Mouse (Mus musculus) limb, embryonic 10.5 days (tissue): Measurements from ENCODE around the gene Ccdc90b. TPM values are rescaled to one million over a fixed set of nuclear protein-coding genes. Genes with fewer than 3 reads are reported as not detected.

Experiments
- DNase-seq: peaks from one replicate; pipeline ENCODE4 v3.0.0-alpha.2; 2017; ENCODE audit warnings: low spot score
- H3K27ac ChIP-seq: fragments of 300-500 bp; sonication (generic); 2 replicates; pipeline ENCODE4 v1.5.1; 2016; ENCODE audit warnings: mild to moderate bottlenecking
- H3K27me3 ChIP-seq: fragments of 300-500 bp; sonication (generic); 2 replicates; pipeline ENCODE4 v1.6.1; 2016; ENCODE audit warnings: low read depth, mild to moderate bottlenecking; ENCODE audit not compliant: poor library complexity, severe bottlenecking
- H3K36me3 ChIP-seq: fragments of 300-500 bp; sonication (generic); 2 replicates; pipeline ENCODE4 v1.6.1; 2016; ENCODE audit warnings: mild to moderate bottlenecking, moderate library complexity
- H3K4me1 ChIP-seq: fragments of 300-500 bp; sonication (generic); 2 replicates; pipeline ENCODE4 v1.6.1; 2016
- H3K4me3 ChIP-seq: fragments of 300-500 bp; sonication (generic); 2 replicates; pipeline ENCODE4 v1.5.1; 2016; ENCODE audit warnings: mild to moderate bottlenecking, moderate library complexity
- H3K9me3 ChIP-seq: fragments of 300-500 bp; sonication (generic); replicated peaks from 2 replicates; pipeline ENCODE4 v1.6.1; 2016; ENCODE audit warnings: mild to moderate bottlenecking
- WGBS: fragments of 180-500 bp; shearing (Covaris S2); methylation state at CpG from one replicate; pipeline ENCODE4 v1.1.7; 2016; 5-methylcytosine and 5-hydroxymethylcytosine counted together
- polyA plus RNA-seq: library from polyadenylated mRNA; unstranded; fragments of >200 nt; fragmentation: Nextera tagmentation; extraction: Ambion mirVana; gene quantifications from 2 replicates; pipeline ENCODE4 v1.2.1, GENCODE M21; 2016

Ccdc90b gene
- polyA plus RNA-seq, result 47.5 and 49.1 TPM in 2 replicates

- under 1% methylated on average over 60 of the region's 60 CpGs for WGBS
- Histone ChIP-seq H3K9me3 (no peaks in the 10 kb centered on the region), H3K4me3 (peak within 1 kb of the TSS; percentile 83), H3K27me3 (no peaks in the 10 kb centered on the region), H3K36me3 (peaks cover 8% of the 10 kb centered on the region), H3K27ac (peak within 1 kb of the TSS; percentile 95), H3K4me1 (peaks cover 5% of the 10 kb centered on the region; the same call in 1 of the 2 replicates)
- peak; percentile 92 for DNase-seq
Measured at GRCm38 (mm10) chr7:92560986-92561876, at the start of gene Ccdc90b. Ccdc90b (plus strand) TSS chr7:92561149.

- H3K36me3 ChIP-seq, result no peaks in the 10 kb centered on the region
- H3K27ac ChIP-seq, result no peak overlapping the region
- H3K4me1 ChIP-seq, result no peaks in the 10 kb centered on the region
- no peaks in the 10 kb centered on the region for H3K9me3 ChIP-seq
- H3K4me3 ChIP-seq, result no peak overlapping the region
- no peaks in the 10 kb centered on the region for H3K27me3 ChIP-seq
- DNase-seq, result no peak
- 79% methylated on average over 3 of the region's 3 CpGs for WGBS
Measured at GRCm38 (mm10) chr7:92520397-92520796, 40.6 kb upstream of the Ccdc90b start.

DNA sequence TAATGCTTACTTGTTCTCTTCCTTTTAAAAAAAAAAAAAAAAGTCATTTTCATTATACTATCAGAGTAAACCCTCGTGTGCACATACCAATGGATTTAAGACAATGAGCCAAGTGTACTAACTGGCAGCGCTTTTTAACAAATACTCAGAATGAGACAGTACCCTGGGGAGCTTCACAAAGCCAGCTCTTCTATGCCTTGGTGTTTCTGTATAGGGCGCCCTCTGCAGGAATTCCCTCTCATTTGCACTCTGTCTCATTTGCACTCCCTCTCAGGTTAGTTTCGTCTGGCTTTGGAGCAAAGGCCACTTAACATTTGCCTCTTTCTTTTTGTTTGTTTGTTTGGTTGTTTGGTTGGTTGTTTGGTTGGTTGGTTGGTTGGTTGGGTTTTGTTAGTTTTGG is 40.1 kb upstream of the Ccdc90b start:
- no peak overlapping the region for H3K27ac ChIP-seq
- H3K4me3 ChIP-seq, result no peak overlapping the region
- no peaks in the 10 kb centered on the region for H3K9me3 ChIP-seq
- WGBS, result 49% methylated on average over 4 of the region's 4 CpGs
- no peaks in the 10 kb centered on the region for H3K36me3 ChIP-seq
- no peak for DNase-seq
- no peaks in the 10 kb centered on the region for H3K4me1 ChIP-seq
- H3K27me3 ChIP-seq, result no peaks in the 10 kb centered on the region

DNA sequence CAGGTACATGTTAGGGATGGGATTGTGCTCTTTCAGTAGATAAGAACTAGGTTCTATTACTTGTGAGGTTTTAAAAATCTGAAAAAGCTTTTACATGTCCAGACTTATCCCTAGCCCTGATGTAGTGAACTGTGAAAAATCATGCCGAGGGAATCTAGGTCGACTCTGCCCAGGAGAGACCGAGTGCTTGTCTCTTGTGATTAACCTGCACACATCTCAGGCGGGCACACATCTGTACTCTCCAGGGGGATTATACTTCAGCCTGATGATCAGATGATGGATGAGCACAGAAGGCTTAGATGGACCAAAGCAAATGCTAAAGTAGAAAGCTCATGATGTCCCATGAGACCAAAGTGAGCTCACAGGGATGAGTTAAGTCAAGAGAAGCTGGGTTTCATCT is 31.7 kb upstream of the Ccdc90b start:
- no peaks in the 10 kb centered on the region for H3K9me3 ChIP-seq

GRCm38 (mm10) chr7:92532351-92533036 is 28.5 kb upstream of the Ccdc90b start:
- Histone ChIP-seq H3K36me3 (no peaks in the 10 kb centered on the region), H3K27me3 (no peaks in the 10 kb centered on the region), H3K4me1 (no peaks in the 10 kb centered on the region), H3K9me3 (no peaks in the 10 kb centered on the region), H3K27ac (no peak overlapping the region), H3K4me3 (no peak overlapping the region)
- WGBS, result 79% methylated on average over 6 of the region's 6 CpGs
- no peak for DNase-seq

More for the DNA sequence above, 31.7 kb upstream of the Ccdc90b start:
- no peak for DNase-seq
- 91% methylated on average over 4 of the region's 4 CpGs for WGBS
- no peak overlapping the region for H3K4me3 ChIP-seq
- H3K27me3 ChIP-seq, result no peaks in the 10 kb centered on the region
- no peaks in the 10 kb centered on the region for H3K36me3 ChIP-seq
- H3K4me1 ChIP-seq, result no peaks in the 10 kb centered on the region
- no peak overlapping the region for H3K27ac ChIP-seq

DNA sequence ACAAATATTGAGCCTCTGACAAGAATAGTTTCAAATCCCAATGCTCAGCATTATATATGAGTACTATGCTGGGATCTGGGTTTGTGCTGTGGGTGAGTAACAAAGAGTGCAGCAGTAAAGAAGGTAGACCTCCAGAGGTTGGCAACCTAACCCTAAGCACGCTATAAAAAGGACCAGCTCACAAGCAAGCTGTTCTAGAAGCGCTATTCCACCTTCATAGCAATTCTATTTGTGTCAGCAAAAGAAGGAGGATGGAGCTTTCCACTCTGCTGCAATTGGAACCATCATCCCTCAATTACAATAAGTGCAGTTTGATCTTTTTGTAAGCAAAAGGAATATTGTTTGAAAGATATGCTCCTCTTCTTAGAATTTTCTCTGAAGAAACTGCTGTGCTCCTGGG is 14.2 kb upstream of the Ccdc90b start:
- Histone ChIP-seq H3K4me1 (no peaks in the 10 kb centered on the region), H3K27ac (no peak overlapping the region), H3K36me3 (no peaks in the 10 kb centered on the region), H3K27me3 (no peaks in the 10 kb centered on the region), H3K9me3 (no peaks in the 10 kb centered on the region), H3K4me3 (no peak overlapping the region)
- 81% methylated on average over 2 of the region's 2 CpGs for WGBS
- no peak for DNase-seq

GRCm38 (mm10) chr7:92550248-92550989 is 10.5 kb upstream of the Ccdc90b start:
- WGBS, result 91% methylated on average over 6 of the region's 6 CpGs
- H3K27ac ChIP-seq, result peak overlapping the region; percentile 44; the same call in 1 of the 2 replicates

DNA sequence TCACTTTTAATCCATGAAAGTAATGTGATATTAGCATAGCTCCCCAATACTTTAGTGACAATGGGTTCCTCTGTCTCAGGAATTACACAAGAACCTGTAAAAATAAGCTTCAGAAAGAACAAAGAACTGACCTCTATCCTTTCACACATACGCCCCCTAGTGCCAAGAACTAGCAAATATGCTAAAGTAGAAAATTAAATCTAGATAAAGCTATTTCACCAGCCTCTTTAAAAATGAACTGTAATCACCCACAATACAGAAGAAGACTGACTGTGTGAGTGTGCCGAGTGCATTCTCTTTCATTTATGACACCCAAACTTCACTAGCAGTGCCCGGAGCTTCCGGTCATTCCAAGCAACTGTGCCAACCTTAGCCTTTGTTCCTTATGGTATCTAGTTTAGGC is 10.0 kb upstream of the Ccdc90b start:
- WGBS, result 55% methylated on average over 4 of the region's 4 CpGs
- peak overlapping the region; percentile 44; the same call in 1 of the 2 replicates for H3K27ac ChIP-seq
- DNase-seq, result peak; percentile 30

More at GRCm38 (mm10) chr7:92550248-92550989, 10.5 kb upstream of the Ccdc90b start:
- DNase-seq, result no peak
- no peaks in the 10 kb centered on the region for H3K4me1 ChIP-seq
- no peaks in the 10 kb centered on the region for H3K27me3 ChIP-seq
- no peaks in the 10 kb centered on the region for H3K36me3 ChIP-seq
- H3K4me3 ChIP-seq, result no peak overlapping the region
- no peaks in the 10 kb centered on the region for H3K9me3 ChIP-seq

DNA sequence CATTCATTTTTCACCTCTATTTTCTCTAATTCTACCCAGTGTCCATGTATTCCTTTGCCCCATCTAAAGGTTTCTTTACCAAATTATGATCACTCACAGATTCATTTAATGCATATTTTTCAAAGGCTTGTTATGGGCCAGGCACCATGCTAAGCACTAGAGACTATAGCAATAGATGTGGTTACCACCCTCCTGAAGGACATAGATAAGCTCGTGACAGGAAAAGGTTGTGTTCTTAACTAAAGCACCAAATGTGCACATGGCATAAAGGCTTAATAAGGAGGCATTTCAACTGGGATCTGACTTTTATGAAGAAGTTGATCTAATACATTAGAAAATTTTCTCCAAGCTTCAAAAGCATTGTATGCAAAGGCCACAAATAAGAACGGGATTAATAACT is 2.2 kb upstream of the Ccdc90b start:
- no peak overlapping the region for H3K27ac ChIP-seq
- DNase-seq, result no peak
- H3K4me1 ChIP-seq, result peaks cover 5% of the 10 kb centered on the region; the same call in 1 of the 2 replicates
- no peak overlapping the region for H3K4me3 ChIP-seq
- no peaks in the 10 kb centered on the region for H3K9me3 ChIP-seq
- H3K36me3 ChIP-seq, result no peaks in the 10 kb centered on the region
- H3K27me3 ChIP-seq, result no peaks in the 10 kb centered on the region
- 93% methylated on average over 2 of the region's 2 CpGs for WGBS

More for the DNA sequence above, 10.0 kb upstream of the Ccdc90b start:
- H3K27me3 ChIP-seq, result no peaks in the 10 kb centered on the region
- no peaks in the 10 kb centered on the region for H3K36me3 ChIP-seq
- H3K4me3 ChIP-seq, result no peak overlapping the region
- H3K4me1 ChIP-seq, result no peaks in the 10 kb centered on the region
- no peaks in the 10 kb centered on the region for H3K9me3 ChIP-seq

- no peak overlapping the region for H3K27ac ChIP-seq
- no peaks in the 10 kb centered on the region for H3K27me3 ChIP-seq
- 96% methylated on average over 1 of the region's 1 CpGs for WGBS
Measured at GRCm38 (mm10) chr7:92566775-92567174, 5.8 kb downstream of the Ccdc90b start.

GRCm38 (mm10) chr7:92580491-92581207 is 19.7 kb downstream of the Ccdc90b start:
- H3K4me1 ChIP-seq, result no peaks in the 10 kb centered on the region

More at GRCm38 (mm10) chr7:92566775-92567174, 5.8 kb downstream of the Ccdc90b start:
- no peak for DNase-seq
- H3K4me3 ChIP-seq, result no peak overlapping the region
- peaks cover 5% of the 10 kb centered on the region; the same call in 1 of the 2 replicates for H3K4me1 ChIP-seq
- H3K36me3 ChIP-seq, result peaks cover 16% of the 10 kb centered on the region
- no peaks in the 10 kb centered on the region for H3K9me3 ChIP-seq

GRCm38 (mm10) chr7:92583567-92583966 is 22.6 kb downstream of the Ccdc90b start:
- no peak overlapping the region for H3K4me3 ChIP-seq
- peaks cover 22% of the 10 kb centered on the region for H3K36me3 ChIP-seq
- H3K27ac ChIP-seq, result no peak overlapping the region
- DNase-seq, result no peak
- H3K27me3 ChIP-seq, result no peaks in the 10 kb centered on the region
- H3K4me1 ChIP-seq, result no peaks in the 10 kb centered on the region
- WGBS, result 89% methylated on average over 7 of the region's 7 CpGs
- no peaks in the 10 kb centered on the region for H3K9me3 ChIP-seq

More at GRCm38 (mm10) chr7:92580491-92581207, 19.7 kb downstream of the Ccdc90b start:
- Histone ChIP-seq H3K9me3 (no peaks in the 10 kb centered on the region), H3K4me3 (no peak overlapping the region), H3K27ac (no peak overlapping the region), H3K27me3 (no peaks in the 10 kb centered on the region), H3K36me3 (peaks cover 37% of the 10 kb centered on the region)
- DNase-seq, result no peak
- WGBS, result 90% methylated on average over 5 of the region's 5 CpGs
